Mouse (Mus musculus): ENCODE results near the gene Mrpl39.

Mrpl39 gene

GRCm38 (mm10) chr16:84735166-84736105 lies at the start of gene Mrpl39:
TSS of gene Mrpl39 (minus strand) at chr16:84735742.
- in situ Hi-C loops (cut with MseI, MboI), result loop anchor here (5.0 to 10.0 kb wide), 2 partner anchors 87 to 89 kb away; no protein-coding TSS in a partner anchor

- in situ Hi-C loops (cut with MseI, MboI), result no loop called here
Measured at GRCm38 (mm10) chr16:84784966-84785365, 49.4 kb upstream of the Mrpl39 start.

- in situ Hi-C loops (cut with MseI, MboI), result no loop called here
Measured at GRCm38 (mm10) chr16:84783279-84783678, 47.7 kb upstream of the Mrpl39 start.

- in situ Hi-C loops (cut with MseI, MboI), result no loop called here
Measured at GRCm38 (mm10) chr16:84779718-84780117, 44.2 kb upstream of the Mrpl39 start.

GRCm38 (mm10) chr16:84778861-84779630 lies 43.5 kb upstream of the Mrpl39 start:
- in situ Hi-C loops (cut with MseI, MboI), result no loop called here

- in situ Hi-C loops (cut with MseI, MboI), result no loop called here
Measured at GRCm38 (mm10) chr16:84778431-84778830, 42.9 kb upstream of the Mrpl39 start.

- in situ Hi-C loops (cut with MseI, MboI), result no loop called here
Measured at GRCm38 (mm10) chr16:84776089-84776784, 40.7 kb upstream of the Mrpl39 start.

GRCm38 (mm10) chr16:84775356-84775755 lies 39.8 kb upstream of the Mrpl39 start:
- in situ Hi-C loops (cut with MseI, MboI), result no loop called here

GRCm38 (mm10) chr16:84774761-84775231 lies 39.3 kb upstream of the Mrpl39 start:
- in situ Hi-C loops (cut with MseI, MboI), result no loop called here

GRCm38 (mm10) chr16:84774003-84774703 lies 38.6 kb upstream of the Mrpl39 start, which contains the start of gene Jam2:
TSS of gene Jam2 (plus strand) at chr16:84774123.
- in situ Hi-C loops (cut with MseI, MboI), result no loop called here

- in situ Hi-C loops (cut with MseI, MboI), result no loop called here
Measured at GRCm38 (mm10) chr16:84773268-84773861, 37.8 kb upstream of the Mrpl39 start.

- in situ Hi-C loops (cut with MseI, MboI), result no loop called here
Measured at GRCm38 (mm10) chr16:84772496-84773267, 37.1 kb upstream of the Mrpl39 start.

- in situ Hi-C loops (cut with MseI, MboI), result no loop called here
Measured at GRCm38 (mm10) chr16:84771461-84771860, 35.9 kb upstream of the Mrpl39 start.

GRCm38 (mm10) chr16:84770891-84771290 lies 35.3 kb upstream of the Mrpl39 start:
- in situ Hi-C loops (cut with MseI, MboI), result no loop called here

- in situ Hi-C loops (cut with MseI, MboI), result no loop called here
Measured at GRCm38 (mm10) chr16:84769619-84770464, 34.3 kb upstream of the Mrpl39 start.

- in situ Hi-C loops (cut with MseI, MboI), result no loop called here
Measured at GRCm38 (mm10) chr16:84769182-84769581, 33.6 kb upstream of the Mrpl39 start.

- in situ Hi-C loops (cut with MseI, MboI), result no loop called here
Measured at GRCm38 (mm10) chr16:84767956-84768355, 32.4 kb upstream of the Mrpl39 start.

GRCm38 (mm10) chr16:84745721-84746306 lies 10.3 kb upstream of the Mrpl39 start:
- in situ Hi-C loops (cut with MseI, MboI), result no loop called here

Data from mouse trophoblast stem cell (cell line).